In the genomic region with DNA sequence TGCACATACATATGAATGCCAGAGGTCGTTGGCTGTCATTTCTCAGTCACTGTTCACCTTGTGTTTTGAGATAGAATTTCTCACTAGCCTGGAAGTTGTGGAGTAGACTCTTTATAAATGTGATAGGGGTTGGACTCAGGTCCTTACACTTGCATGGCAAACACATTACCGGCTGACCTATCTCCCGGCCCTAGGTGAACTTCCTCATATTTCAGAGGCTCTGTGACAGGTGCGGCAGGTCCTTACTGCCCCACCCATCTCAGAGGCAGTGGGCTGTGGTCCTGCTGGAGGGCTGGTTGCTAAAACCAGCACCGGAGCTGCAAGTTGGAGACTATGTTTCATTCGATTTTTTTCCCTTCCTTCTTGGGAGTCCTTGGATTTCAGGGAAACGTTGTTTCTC, we compare ENCODE assay signal across 31 mouse cellular contexts. TPM values are rescaled to one million over a fixed set of nuclear protein-coding genes. Genes with fewer than 3 reads are reported as not detected.
A peak's percentile ranks its signal among the peaks of the same experiment; 100 is the strongest.
DNase-seq lines count a peak whose midpoint lies in the region; ATAC-seq and TF ChIP-seq lines count a peak whose summit lies in the region.
"Had no signal": no experiment of that assay in that cellular context is flagged by ENCODE, and none has a peak within 500 bp of the region (broad histone marks: within the 10 kb centered on the region; RNA-seq: fewer than 3 reads in every experiment).

No protein-coding gene starts in this region.

- TF ChIP-seq CTCF in left cerebral cortex, adult 2 months (IDR thresholded peaks at IDR 0.05) = no peak

- no peaks in the 10 kb centered on the region for H3K36me3 ChIP-seq in heart, embryonic 10.5 days
- H3K36me3 ChIP-seq in intestine, embryonic 15.5 days = no peaks in the 10 kb centered on the region
- H3K36me3 ChIP-seq in stomach, embryonic 16.5 days (ENCODE audit: control insufficient read depth, insufficient read depth, low read length) = no peaks in the 10 kb centered on the region
- H3K36me3 ChIP-seq: embryonic facial prominence, embryonic 15.5 days; neural tube, embryonic 13.5 days had no signal

- H3K27ac ChIP-seq in heart, embryonic 10.5 days = peak overlapping the region; percentile 3
- H3K27ac ChIP-seq in left cerebral cortex, adult 2 months = peak overlapping the region; percentile 88
- peak overlapping the region; percentile 44; the same call in 1 of the 2 replicates for H3K27ac ChIP-seq in intestine, embryonic 15.5 days
- H3K27ac ChIP-seq in stomach, embryonic 16.5 days (ENCODE audit: low read length) = peak overlapping the region; percentile 32; the same call in 1 of the 2 replicates
- H3K27ac ChIP-seq: embryonic facial prominence, embryonic 15.5 days; kidney, postnatal 0 days; neural tube, embryonic 13.5 days had no signal

- H3K4me2 ChIP-seq in intestine, embryonic 15.5 days (replicated peaks) = peak overlapping the region; percentile 17; the same call in 1 of the 2 replicates
- H3K4me2 ChIP-seq in stomach, embryonic 16.5 days (ENCODE audit: low read depth, low read length) = no peak overlapping the region
- H3K4me2 ChIP-seq: embryonic facial prominence, embryonic 15.5 days; neural tube, embryonic 13.5 days had no signal

- peaks cover 71% of the 10 kb centered on the region for H3K4me1 ChIP-seq in heart, embryonic 10.5 days
- H3K4me1 ChIP-seq in intestine, embryonic 15.5 days (replicated peaks) = peaks cover 37% of the 10 kb centered on the region
- peaks cover 26% of the 10 kb centered on the region for H3K4me1 ChIP-seq in stomach, embryonic 16.5 days (ENCODE audit: control insufficient read depth, insufficient read depth, low read length)

- H3K4me3 ChIP-seq in heart, embryonic 10.5 days = no peak overlapping the region
- no peak overlapping the region for H3K4me3 ChIP-seq in left cerebral cortex, adult 2 months
- H3K4me3 ChIP-seq in intestine, embryonic 15.5 days (replicated peaks) = no peak overlapping the region
- no peak overlapping the region for H3K4me3 ChIP-seq in stomach, embryonic 16.5 days (replicated peaks; ENCODE audit: low read length)
- H3K4me3 ChIP-seq: embryonic facial prominence, embryonic 15.5 days; neural tube, embryonic 13.5 days had no signal

- intact Hi-C loops in heart, postnatal 14 days (cut with DNase I) = no loop called here
- intact Hi-C loops in left cerebral cortex, adult 2 months (cut with DNase I) = no loop called here

- H3K9ac ChIP-seq in intestine, embryonic 15.5 days = no peak overlapping the region
- no peak overlapping the region for H3K9ac ChIP-seq in stomach, embryonic 16.5 days (ENCODE audit: low read length)
- H3K9ac ChIP-seq: embryonic facial prominence, embryonic 15.5 days; neural tube, embryonic 13.5 days had no signal

- H3K27me3 ChIP-seq in heart, embryonic 10.5 days (ENCODE audit: insufficient read depth, poor library complexity, severe bottlenecking) = no peaks in the 10 kb centered on the region
- H3K27me3 ChIP-seq in intestine, embryonic 15.5 days (replicated peaks) = no peaks in the 10 kb centered on the region
- no peaks in the 10 kb centered on the region for H3K27me3 ChIP-seq in stomach, embryonic 16.5 days (ENCODE audit: control insufficient read depth, insufficient read depth, low read length)
- H3K27me3 ChIP-seq: neural tube, embryonic 13.5 days had no signal

- H3K9me3 ChIP-seq in heart, embryonic 10.5 days = no peaks in the 10 kb centered on the region
- H3K9me3 ChIP-seq in intestine, embryonic 15.5 days = no peaks in the 10 kb centered on the region
- no peaks in the 10 kb centered on the region for H3K9me3 ChIP-seq in stomach, embryonic 16.5 days (replicated peaks; ENCODE audit: control insufficient read depth, low read length)
- H3K9me3 ChIP-seq: embryonic facial prominence, embryonic 15.5 days; neural tube, embryonic 13.5 days had no signal

- ATAC-seq in intestine, embryonic 15.5 days = peak; percentile 36; the same call in 1 of the 2 replicates
- ATAC-seq in stomach, embryonic 16.5 days (ENCODE audit: insufficient read depth, low FRiP score) = no peak
- ATAC-seq: CD4-positive, CD25-positive, alpha-beta regulatory T cell, adult 4 months; forebrain, embryonic 14.5 days had no signal

- WGBS in heart, embryonic 10.5 days = 62% methylated on average over 7 of the region's 7 CpGs
- WGBS in intestine, embryonic 15.5 days = 32% methylated on average over 7 of the region's 7 CpGs
- WGBS in stomach, embryonic 16.5 days = 26% methylated on average over 7 of the region's 7 CpGs

- DNase-seq in heart, embryonic 10.5 days (ENCODE audit: low spot score) = no peak
- no peak for DNase-seq in heart, postnatal 14 days
- no peak for DNase-seq in left cerebral cortex, adult 2 months (ENCODE audit: extremely low spot score in 1 of 2, low spot score in 2 of 2)
- DNase-seq in left cerebral cortex, adult 9 months (ENCODE audit: low spot score in 2 of 2) = no peak
- DNase-seq in B cell, adult 2 months = no peak
- DNase-seq: adrenal gland, postnatal 25 days; cerebellum, adult 8-10 months; cerebellum, postnatal 36 days; kidney, adult 2 months; lung, postnatal 36 days; midbrain, embryonic 14.5 days; right cerebral cortex, postnatal 4 days; thymus, postnatal 25 days had no signal

RNA-seq across cellular contexts. Expression of a gene that starts 3.9 kb away (rescaled TPM):
- polyA plus RNA-seq in heart, embryonic 10.5 days (2016; fragmentation: Nextera tagmentation; extraction: Ambion mirVana) = 139 and 151 TPM in 2 replicates
- total RNA-seq in heart, postnatal 14 days (2021) = 10 to 100 TPM; 22.1 to 22.6 TPM
- 100 to 1,000 TPM; 271 to 279 TPM for total RNA-seq in left cerebral cortex, adult 2 months (2021)
- polyA plus RNA-seq in intestine, embryonic 15.5 days (2015; fragmentation: Nextera tagmentation; extraction: Ambion mirVana) = 136 and 138 TPM in 2 replicates
- 108 and 110 TPM in 2 replicates for polyA plus RNA-seq in stomach, embryonic 16.5 days (2015; fragmentation: Nextera tagmentation; extraction: Ambion mirVana)

RNA-seq across cellular contexts. Expression of a gene that starts 32.5 kb away (rescaled TPM):
- not detected in 2 replicates for polyA plus RNA-seq in heart, embryonic 10.5 days (2016; fragmentation: Nextera tagmentation; extraction: Ambion mirVana)
- not detected for total RNA-seq in heart, postnatal 14 days (2021)
- total RNA-seq in left cerebral cortex, adult 2 months (2021) = not detected
- polyA plus RNA-seq in intestine, embryonic 15.5 days (2015; fragmentation: Nextera tagmentation; extraction: Ambion mirVana) = 0.45 and 0.97 TPM in 2 replicates
- 0.18 and 0.67 TPM in 2 replicates for polyA plus RNA-seq in stomach, embryonic 16.5 days (2015; fragmentation: Nextera tagmentation; extraction: Ambion mirVana)
- total RNA-seq: adrenal gland, postnatal 25 days; gastrocnemius, adult 8-10 months; layer of hippocampus, postnatal 14 days; left cerebral cortex, postnatal 10 days; megakaryocyte-erythroid progenitor cell, adult 5-6 weeks had no signal
- polyA plus RNA-seq: brain, embryonic 14.5 days; CD4-positive, CD25-positive, alpha-beta regulatory T cell, adult 4 months; embryonic facial prominence, embryonic 15.5 days; forebrain, embryonic 14.5 days; frontal cortex, adult 2 months; heart, embryonic 14.5 days; hindbrain, embryonic 11.5 days; kidney, adult 2 months; kidney, postnatal 0 days; limb, embryonic 11.5 days; liver, adult 2 months; liver, embryonic 16.5 days; midbrain, embryonic 14.5 days; neural tube, embryonic 13.5 days had no signal

RNA-seq across cellular contexts. Expression of a gene that starts 52.7 kb away (rescaled TPM):
- polyA plus RNA-seq in heart, embryonic 10.5 days (2016; fragmentation: Nextera tagmentation; extraction: Ambion mirVana) = not detected in 2 replicates
- not detected for total RNA-seq in heart, postnatal 14 days (2021)
- total RNA-seq in left cerebral cortex, adult 2 months (2021) = not detected
- 131 and 571 TPM in 2 replicates for polyA plus RNA-seq in intestine, embryonic 15.5 days (2015; fragmentation: Nextera tagmentation; extraction: Ambion mirVana)
- 754 and 1,267 TPM in 2 replicates for polyA plus RNA-seq in stomach, embryonic 16.5 days (2015; fragmentation: Nextera tagmentation; extraction: Ambion mirVana)
- total RNA-seq: gastrocnemius, adult 8-10 months; layer of hippocampus, postnatal 14 days; left cerebral cortex, postnatal 10 days; megakaryocyte-erythroid progenitor cell, adult 5-6 weeks had no signal
- polyA plus RNA-seq: CD4-positive, CD25-positive, alpha-beta regulatory T cell, adult 4 months; embryonic facial prominence, embryonic 15.5 days; forebrain, embryonic 14.5 days; heart, embryonic 14.5 days; hindbrain, embryonic 11.5 days; limb, embryonic 11.5 days; midbrain, embryonic 14.5 days; neural tube, embryonic 13.5 days had no signal

Comparison
In these comparisons a context has a peak if more than half of its experiments do, and no peak if none do; other contexts are left out.
1. H3K27ac ChIP-seq: peak in every context shown above with its lines; median percentile 88 in left cerebral cortex, adult 2 months; 44 in intestine, embryonic 15.5 days; 32 in stomach, embryonic 16.5 days; 3 in heart, embryonic 10.5 days.
2. RNA of a gene that starts 52.7 kb away (polyA plus RNA-seq): 754 to 1,267 TPM in stomach, embryonic 16.5 days and 131 to 571 TPM in intestine, embryonic 15.5 days; not detected in heart, embryonic 10.5 days; every median in the first group is over 100 times any median in the second.